29 mouse cellular contexts compared by ENCODE assay signal in the genomic region with DNA sequence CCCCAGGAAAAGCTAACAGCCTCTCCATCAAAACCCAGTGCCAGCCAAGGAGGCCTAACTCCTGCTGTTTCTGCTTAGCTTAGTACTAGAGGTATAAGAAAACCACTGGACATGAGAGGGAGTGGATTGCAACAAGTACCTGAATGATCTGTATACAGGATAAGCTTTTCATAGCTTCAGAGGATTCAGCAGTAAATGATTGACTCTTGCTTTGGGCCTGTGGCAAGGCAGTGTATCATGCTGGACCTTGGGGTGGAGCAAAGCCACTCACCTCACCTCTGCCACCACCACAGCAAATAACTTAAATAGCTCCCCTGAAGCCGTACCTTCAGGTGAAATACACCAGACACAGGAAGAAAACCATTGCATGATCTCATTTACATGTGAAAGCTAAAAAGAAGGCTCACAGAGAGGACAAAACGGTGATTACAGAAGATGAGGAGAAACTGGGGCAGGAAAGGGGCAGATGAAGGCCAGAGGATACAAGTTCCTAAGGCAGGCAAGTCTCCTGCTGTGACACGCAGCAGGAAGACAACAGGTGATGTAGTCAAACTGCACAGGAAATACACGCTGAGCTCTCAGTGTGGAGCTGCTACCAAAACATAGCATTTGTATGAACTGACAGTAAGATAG. TPM values are rescaled to one million over a fixed set of nuclear protein-coding genes. Genes with fewer than 3 reads are reported as not detected.
DNase-seq lines count a peak whose midpoint lies in the region; ATAC-seq and TF ChIP-seq lines count a peak whose summit lies in the region.
"Had no signal": no experiment of that assay in that cellular context is flagged by ENCODE, and none has a peak within 500 bp of the region (broad histone marks: within the 10 kb centered on the region; RNA-seq: fewer than 3 reads in every experiment).

No protein-coding gene starts in this region.

- no peaks in the 10 kb centered on the region for H3K27me3 ChIP-seq in liver, adult 2 months (ENCODE audit: control insufficient read depth, insufficient read depth, low read length)
- H3K27me3 ChIP-seq in liver, embryonic 12.5 days (replicated peaks), result no peaks in the 10 kb centered on the region
- no peaks in the 10 kb centered on the region for H3K27me3 ChIP-seq in ES-Bruce4 (ENCODE audit: control insufficient read depth, insufficient read depth, low read length, poor library complexity, severe bottlenecking)
- H3K27me3 ChIP-seq: embryonic facial prominence, embryonic 13.5 days; forebrain, embryonic 15.5 days; hindbrain, embryonic 13.5 days; limb, embryonic 13.5 days; liver, embryonic 15.5 days; midbrain, embryonic 12.5 days; neural tube, embryonic 13.5 days had no signal

- H3K79me2 ChIP-seq in liver, adult 2 months (ENCODE audit: control insufficient read depth, insufficient read depth, low read length), result peaks cover 36% of the 10 kb centered on the region

- H3K9me3 ChIP-seq in liver, embryonic 12.5 days (replicated peaks), result no peaks in the 10 kb centered on the region
- H3K9me3 ChIP-seq in ES-Bruce4 (replicated peaks; ENCODE audit: control insufficient read depth, insufficient read depth, low read length, poor library complexity, severe bottlenecking), result no peaks in the 10 kb centered on the region
- H3K9me3 ChIP-seq: embryonic facial prominence, embryonic 13.5 days; forebrain, embryonic 10.5 days; forebrain, embryonic 15.5 days; hindbrain, embryonic 13.5 days; limb, embryonic 13.5 days; liver, embryonic 15.5 days; midbrain, embryonic 12.5 days; neural tube, embryonic 13.5 days had no signal

- ATAC-seq in liver, embryonic 12.5 days, result no peak
- ATAC-seq: forebrain, embryonic 15.5 days had no signal

- TF ChIP-seq CTCF in liver, adult 2 months (IDR thresholded peaks at IDR 0.05; ENCODE audit: low read depth, low read length), result no peak
- TF ChIP-seq CTCF in ES-Bruce4 (IDR thresholded peaks at IDR 0.05; ENCODE audit: low read depth, low read length), result no peak

- TF ChIP-seq POLR2A in liver, adult 2 months (IDR thresholded peaks at IDR 0.05; ENCODE audit: extremely low read depth, insufficient read depth, low read length), result no peak
- no peak for TF ChIP-seq POLR2A in ES-Bruce4 (IDR thresholded peaks at IDR 0.05; ENCODE audit: insufficient read depth, low read length)

- no peaks in the 10 kb centered on the region for H3K36me3 ChIP-seq in liver, adult 2 months (ENCODE audit: control insufficient read depth, insufficient read depth, low read length)
- H3K36me3 ChIP-seq in liver, embryonic 12.5 days, result no peaks in the 10 kb centered on the region
- H3K36me3 ChIP-seq in ES-Bruce4 (ENCODE audit: control insufficient read depth, insufficient read depth, low read length, poor library complexity, severe bottlenecking), result no peaks in the 10 kb centered on the region
- H3K36me3 ChIP-seq: embryonic facial prominence, embryonic 13.5 days; forebrain, embryonic 10.5 days; forebrain, embryonic 15.5 days; hindbrain, embryonic 13.5 days; limb, embryonic 13.5 days; liver, embryonic 15.5 days; midbrain, embryonic 12.5 days; neural tube, embryonic 13.5 days had no signal

- no peak overlapping the region for H3K27ac ChIP-seq in liver, adult 2 months (replicated peaks; ENCODE audit: insufficient read depth, low read depth, low read length)
- no peak overlapping the region for H3K27ac ChIP-seq in liver, embryonic 12.5 days
- H3K27ac ChIP-seq in ES-Bruce4 (ENCODE audit: insufficient read depth, low read length), result no peak overlapping the region
- H3K27ac ChIP-seq: embryonic facial prominence, embryonic 13.5 days; forebrain, embryonic 10.5 days; forebrain, embryonic 15.5 days; gastrocnemius, adult 2 months; hindbrain, embryonic 13.5 days; layer of hippocampus, adult 2 months; limb, embryonic 13.5 days; liver, embryonic 15.5 days; midbrain, embryonic 12.5 days; neural tube, embryonic 13.5 days had no signal

- WGBS in liver, adult 2 months, result 39% methylated on average over 4 of the region's 4 CpGs
- WGBS in liver, embryonic 12.5 days (ENCODE audit: insufficient replicate concordance), result 53% methylated on average over 4 of the region's 4 CpGs

- peaks cover 11% of the 10 kb centered on the region for H3K4me1 ChIP-seq in liver, adult 2 months (ENCODE audit: control insufficient read depth, insufficient read depth, low read length)
- 0 out of 2 replicates have a peak, but pooled peaks cover 5% of the 10 kb centered on the region for H3K4me1 ChIP-seq in liver, embryonic 12.5 days
- no peaks in the 10 kb centered on the region for H3K4me1 ChIP-seq in ES-Bruce4 (ENCODE audit: control insufficient read depth, insufficient read depth, low read length)

- H3K4me2 ChIP-seq in liver, embryonic 12.5 days, result no peak overlapping the region
- H3K4me2 ChIP-seq: embryonic facial prominence, embryonic 13.5 days; forebrain, embryonic 15.5 days; heart, embryonic 11.5 days; hindbrain, embryonic 13.5 days; limb, embryonic 13.5 days; liver, embryonic 15.5 days; midbrain, embryonic 12.5 days; neural tube, embryonic 13.5 days had no signal

- peak; percentile 34; the same call in 1 of the 2 replicates for TF ChIP-seq EP300 in ES-Bruce4 (IDR thresholded peaks at IDR 0.05; ENCODE audit: insufficient read depth, low read depth, low read length)

- H3K9ac ChIP-seq in liver, adult 2 months (ENCODE audit: low read depth, low read length), result no peak overlapping the region
- H3K9ac ChIP-seq in liver, embryonic 12.5 days, result no peak overlapping the region
- no peak overlapping the region for H3K9ac ChIP-seq in ES-Bruce4 (ENCODE audit: low read depth, poor library complexity, severe bottlenecking)
- H3K9ac ChIP-seq: embryonic facial prominence, embryonic 13.5 days; forebrain, embryonic 15.5 days; hindbrain, embryonic 13.5 days; limb, embryonic 13.5 days; liver, embryonic 15.5 days; midbrain, embryonic 12.5 days; neural tube, embryonic 13.5 days had no signal

- DNase-seq in kidney, adult 9 months, result peak; percentile 26
- no peak for DNase-seq in kidney, postnatal 10 days
- peak; percentile 61 for DNase-seq in liver, adult 2 months (ENCODE audit: extremely low read depth, low read depth, low spot score)
- peak; percentile 88 for DNase-seq in R1 (ENCODE audit: low read depth, low spot score)
- DNase-seq in gastrocnemius, adult 18-20 months (ENCODE audit: low spot score), result no peak
- DNase-seq in c-Kit-positive CD71-positive TER-119-positive erythroid progenitor cells, embryonic 14.5 days (ENCODE audit: low spot score), result no peak
- DNase-seq: adrenal gland, postnatal 14 days; cerebellum, adult 11-12 months; cerebellum, postnatal 10 days; gastrocnemius, adult 2 months; gastrocnemius, postnatal 36 days; heart, adult 18-20 months; heart, postnatal 36 days; lung, postnatal 36 days; right cerebral cortex, postnatal 14 days; thymus, postnatal 14 days had no signal

- no peak overlapping the region for H3K4me3 ChIP-seq in liver, adult 2 months (ENCODE audit: insufficient read depth, low read depth, low read length)
- H3K4me3 ChIP-seq in liver, embryonic 12.5 days, result no peak overlapping the region
- H3K4me3 ChIP-seq in ES-Bruce4 (ENCODE audit: low read depth, low read length), result no peak overlapping the region
- H3K4me3 ChIP-seq: embryonic facial prominence, embryonic 13.5 days; forebrain, embryonic 10.5 days; forebrain, embryonic 15.5 days; gastrocnemius, adult 2 months; hindbrain, embryonic 13.5 days; layer of hippocampus, adult 2 months; limb, embryonic 13.5 days; liver, embryonic 15.5 days; midbrain, embryonic 12.5 days; myocyte; neural tube, embryonic 13.5 days had no signal

RNA-seq across cellular contexts. Expression of gene Scamp1, which starts 43.6 kb away (rescaled TPM):
- total RNA-seq in liver, adult 2 months (2014; rRNA removed), result 24.3 and 26.7 TPM in 2 replicates
- polyA plus RNA-seq in liver, adult 2 months (2012; rRNA removed), result 12.9 and 15.8 TPM in 2 replicates
- polyA plus RNA-seq in liver, embryonic 12.5 days (2016; fragmentation: Nextera tagmentation; extraction: Ambion mirVana), result 11.7 TPM in 2 replicates
- polyA plus RNA-seq in ES-Bruce4 (2011; ENCODE audit: insufficient read depth, insufficient read length, low read depth, missing spikeins), result 43.5 and 47.7 TPM in 2 replicates
- 10 to 100 TPM; 19.6 to 22.6 TPM for total RNA-seq in gastrocnemius, adult 18-20 months (2021)

Comparison
In these comparisons a context has a peak if more than half of its experiments do, and no peak if none do; other contexts are left out.
1. DNase-seq: peak in kidney, adult 9 months (single experiment), liver, adult 2 months (single experiment) and R1 (single experiment); none in kidney, postnatal 10 days (single experiment), gastrocnemius, adult 18-20 months (single experiment) and c-Kit-positive CD71-positive TER-119-positive erythroid progenitor cells, embryonic 14.5 days (single experiment).